Mouse (Mus musculus): ENCODE results near the gene Lrrc8d. TPM values are rescaled to one million over a fixed set of nuclear protein-coding genes. Genes with fewer than 3 reads are reported as not detected.

Lrrc8d gene
- polyA plus RNA-seq, 2 experiments: 8.2 to 13.4 TPM

- no peak overlapping the region for H3K27ac ChIP-seq (replicated peaks; ENCODE audit: low read depth, low read length)
- 84% methylated on average over 7 of the region's 7 CpGs for WGBS
- H3K4me2 ChIP-seq (replicated peaks; ENCODE audit: low read depth, low read length, severe bottlenecking): no peak overlapping the region
- H3K36me3 ChIP-seq (ENCODE audit: control insufficient read depth, insufficient read depth, low read length): no peaks in the 10 kb centered on the region
- no peaks in the 10 kb centered on the region for H3K27me3 ChIP-seq (ENCODE audit: control insufficient read depth, insufficient read depth, low read length)
- no peaks in the 10 kb centered on the region for H3K9me3 ChIP-seq (ENCODE audit: control insufficient read depth, low read length)
- H3K4me1 ChIP-seq (ENCODE audit: control insufficient read depth, insufficient read depth, low read length): peaks cover 9% of the 10 kb centered on the region
- no peak for TF ChIP-seq POLR2A (IDR thresholded peaks at IDR 0.05; ENCODE audit: borderline replicate concordance, extremely low read depth, insufficient read depth, insufficient read length)
- H3K9ac ChIP-seq (ENCODE audit: low read depth, low read length, severe bottlenecking): no peak overlapping the region
- DNase-seq (ENCODE audit: low spot score) (no peak), ATAC-seq (ENCODE audit: low FRiP score, low read depth) (no peak)
- H3K4me3 ChIP-seq (replicated peaks; ENCODE audit: low read length): no peak overlapping the region
Observed at GRCm38 (mm10) chr5:105710473-105710872, 10.7 kb downstream of the Lrrc8d start.

DNA sequence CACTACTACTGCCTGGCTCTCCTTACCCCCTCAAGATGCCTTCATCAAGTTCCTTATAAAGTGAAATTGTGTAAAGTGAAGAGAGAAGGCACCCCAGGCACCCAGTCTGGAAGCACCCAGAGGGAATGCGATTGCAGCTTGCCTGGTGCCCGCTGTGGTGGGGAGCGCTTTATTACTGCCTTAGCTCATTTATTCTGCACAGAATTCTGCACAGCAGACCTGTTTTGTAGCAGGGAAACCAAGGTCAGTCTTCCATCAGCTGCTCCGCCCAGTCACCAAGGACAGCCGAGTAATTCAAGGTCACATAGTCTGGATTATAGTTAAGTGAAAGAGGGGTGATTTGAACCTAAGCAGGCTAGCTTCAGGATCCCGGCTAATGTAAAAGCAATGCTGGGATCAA is 14.7 kb downstream of the Lrrc8d start:
- ATAC-seq (ENCODE audit: low FRiP score, low read depth) (no peak), DNase-seq (ENCODE audit: low spot score) (no peak)
- Histone ChIP-seq H3K36me3 (ENCODE audit: control insufficient read depth, insufficient read depth, low read length) (no peaks in the 10 kb centered on the region), H3K9me3 (ENCODE audit: control insufficient read depth, low read length) (no peaks in the 10 kb centered on the region), H3K9ac (ENCODE audit: low read depth, low read length, severe bottlenecking) (no peak overlapping the region), H3K27me3 (ENCODE audit: control insufficient read depth, insufficient read depth, low read length) (no peaks in the 10 kb centered on the region), H3K4me2 (replicated peaks; ENCODE audit: low read depth, low read length, severe bottlenecking) (0 out of 2 replicates have a peak overlapping the region, but pooled peaks have one; percentile 27), H3K27ac (replicated peaks; ENCODE audit: low read depth, low read length) (peak overlapping the region; percentile 78), H3K4me1 (ENCODE audit: control insufficient read depth, insufficient read depth, low read length) (peaks cover 24% of the 10 kb centered on the region), H3K4me3 (replicated peaks; ENCODE audit: low read length) (no peak overlapping the region)
- 88% methylated on average over 6 of the region's 6 CpGs for WGBS
- no peak for TF ChIP-seq POLR2A (IDR thresholded peaks at IDR 0.05; ENCODE audit: borderline replicate concordance, extremely low read depth, insufficient read depth, insufficient read length)

GRCm38 (mm10) chr5:105715095-105715494 is 15.3 kb downstream of the Lrrc8d start:
- Histone ChIP-seq H3K9me3 (ENCODE audit: control insufficient read depth, low read length) (no peaks in the 10 kb centered on the region), H3K36me3 (ENCODE audit: control insufficient read depth, insufficient read depth, low read length) (no peaks in the 10 kb centered on the region), H3K4me3 (replicated peaks; ENCODE audit: low read length) (no peak overlapping the region), H3K4me2 (replicated peaks; ENCODE audit: low read depth, low read length, severe bottlenecking) (peak overlapping the region; percentile 27; the same call in 1 of the 2 replicates), H3K27me3 (ENCODE audit: control insufficient read depth, insufficient read depth, low read length) (no peaks in the 10 kb centered on the region), H3K4me1 (ENCODE audit: control insufficient read depth, insufficient read depth, low read length) (peaks cover 24% of the 10 kb centered on the region), H3K9ac (ENCODE audit: low read depth, low read length, severe bottlenecking) (peak overlapping the region; percentile 21; the same call in 1 of the 2 replicates), H3K27ac (replicated peaks; ENCODE audit: low read depth, low read length) (peak overlapping the region; percentile 78)
- no peak for TF ChIP-seq POLR2A (IDR thresholded peaks at IDR 0.05; ENCODE audit: borderline replicate concordance, extremely low read depth, insufficient read depth, insufficient read length)
- ATAC-seq (ENCODE audit: low FRiP score, low read depth) (no peak), DNase-seq (ENCODE audit: low spot score) (no peak)
- WGBS: 74% methylated on average over 8 of the region's 8 CpGs

DNA sequence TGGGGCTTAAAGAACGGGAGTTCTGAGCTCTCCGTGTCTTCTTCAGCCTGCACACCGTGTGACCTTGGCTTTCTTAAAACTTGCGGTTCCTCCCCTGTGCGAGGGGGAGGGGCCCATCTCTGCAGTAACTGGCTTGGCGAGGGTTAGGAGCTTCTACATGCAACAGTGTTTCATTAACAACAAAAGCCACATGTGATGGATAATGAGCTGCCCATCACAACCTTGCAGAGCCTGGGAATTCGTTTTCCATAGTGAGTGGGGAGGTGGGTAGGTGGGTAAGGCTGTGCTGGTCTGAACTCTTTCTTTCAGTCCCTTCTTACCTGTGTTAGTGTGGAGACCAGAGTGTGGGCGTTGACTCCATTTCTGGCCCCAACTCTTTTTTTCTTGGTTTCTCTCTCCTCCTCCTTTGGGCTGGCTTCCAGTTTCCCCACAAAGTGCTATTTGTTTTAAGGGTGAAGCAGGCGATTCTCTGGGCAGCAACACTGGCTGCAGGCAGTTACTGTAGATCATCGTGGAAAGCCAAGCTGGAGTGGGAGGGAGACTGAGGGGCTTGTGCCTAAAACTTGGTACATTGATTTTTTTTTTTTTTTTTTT is 15.9 kb downstream of the Lrrc8d start:
- Histone ChIP-seq H3K4me1 (ENCODE audit: control insufficient read depth, insufficient read depth, low read length) (peaks cover 24% of the 10 kb centered on the region), H3K36me3 (ENCODE audit: control insufficient read depth, insufficient read depth, low read length) (no peaks in the 10 kb centered on the region), H3K4me3 (replicated peaks; ENCODE audit: low read length) (no peak overlapping the region), H3K27ac (replicated peaks; ENCODE audit: low read depth, low read length) (peak overlapping the region; percentile 78), H3K9me3 (ENCODE audit: control insufficient read depth, low read length) (no peaks in the 10 kb centered on the region), H3K27me3 (ENCODE audit: control insufficient read depth, insufficient read depth, low read length) (no peaks in the 10 kb centered on the region), H3K4me2 (replicated peaks; ENCODE audit: low read depth, low read length, severe bottlenecking) (peak overlapping the region; percentile 27), H3K9ac (ENCODE audit: low read depth, low read length, severe bottlenecking) (peak overlapping the region; percentile 21; the same call in 1 of the 2 replicates)
- ATAC-seq (ENCODE audit: low FRiP score, low read depth) (peak; percentile 77), DNase-seq (ENCODE audit: low spot score) (peak; percentile 51)
- no peak for TF ChIP-seq POLR2A (IDR thresholded peaks at IDR 0.05; ENCODE audit: borderline replicate concordance, extremely low read depth, insufficient read depth, insufficient read length)
- 30% methylated on average over 10 of the region's 10 CpGs for WGBS

DNA sequence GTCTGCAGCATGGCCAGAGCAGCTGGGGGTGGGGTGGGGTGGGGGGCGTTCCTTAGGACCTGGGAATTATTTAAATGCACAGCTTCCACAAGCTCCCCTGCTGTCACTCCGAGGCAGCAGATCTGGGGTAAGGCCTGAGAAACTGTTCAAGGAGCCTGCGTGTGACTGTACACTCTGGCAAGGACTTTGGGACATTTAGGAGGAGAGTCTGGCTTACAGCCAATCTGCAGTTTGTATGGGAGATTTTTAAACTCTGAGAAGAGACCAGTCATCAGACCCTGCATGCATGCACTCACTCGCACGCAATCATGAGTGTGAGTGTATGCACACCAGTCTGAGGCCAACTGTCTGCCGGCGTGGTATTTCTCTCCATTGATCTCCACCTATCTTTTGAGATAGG is 17.5 kb downstream of the Lrrc8d start:
- Histone ChIP-seq H3K4me2 (replicated peaks; ENCODE audit: low read depth, low read length, severe bottlenecking) (no peak overlapping the region), H3K27me3 (ENCODE audit: control insufficient read depth, insufficient read depth, low read length) (no peaks in the 10 kb centered on the region), H3K9me3 (ENCODE audit: control insufficient read depth, low read length) (no peaks in the 10 kb centered on the region), H3K36me3 (ENCODE audit: control insufficient read depth, insufficient read depth, low read length) (no peaks in the 10 kb centered on the region), H3K9ac (ENCODE audit: low read depth, low read length, severe bottlenecking) (no peak overlapping the region), H3K4me3 (replicated peaks; ENCODE audit: low read length) (no peak overlapping the region), H3K27ac (replicated peaks; ENCODE audit: low read depth, low read length) (peak overlapping the region; percentile 78; the same call in 1 of the 2 replicates), H3K4me1 (ENCODE audit: control insufficient read depth, insufficient read depth, low read length) (peaks cover 24% of the 10 kb centered on the region)
- 63% methylated on average over 7 of the region's 7 CpGs for WGBS
- TF ChIP-seq POLR2A (IDR thresholded peaks at IDR 0.05; ENCODE audit: borderline replicate concordance, extremely low read depth, insufficient read depth, insufficient read length): no peak
- ATAC-seq (ENCODE audit: low FRiP score, low read depth) (no peak), DNase-seq (ENCODE audit: low spot score) (peak; percentile 15)
